Mouse (Mus musculus) intestine, embryonic 15.5 days (tissue): ENCODE measurements around the gene Sema4b. TPM values are rescaled to one million over a fixed set of nuclear protein-coding genes. Genes with fewer than 3 reads are reported as not detected.

Experiments
- ATAC-seq: fragments of 200-750 bp; cut with Nextera tagmentation; 2 replicates; pipeline ENCODE4 v1.8.0; 2017; ENCODE audit warnings: moderate TSS enrichment, moderate library complexity
- H3K27ac ChIP-seq: fragments of 300-500 bp; sonication (generic); 2 replicates; pipeline ENCODE4 v1.5.1; 2015; ENCODE audit warnings: mild to moderate bottlenecking, inconsistent platforms
- H3K27me3 ChIP-seq: fragments of 300-500 bp; sonication (generic); replicated peaks from 2 replicates; pipeline ENCODE4 v1.6.1; 2015; ENCODE audit warnings: inconsistent platforms
- H3K36me3 ChIP-seq: fragments of 300-500 bp; sonication (generic); 2 replicates; pipeline ENCODE4 v1.6.1; 2015; ENCODE audit warnings: inconsistent platforms
- H3K4me1 ChIP-seq: fragments of 300-500 bp; sonication (generic); replicated peaks from 2 replicates; pipeline ENCODE4 v1.6.1; 2015; ENCODE audit warnings: inconsistent platforms
- H3K4me2 ChIP-seq: fragments of 300-500 bp; sonication (generic); replicated peaks from 2 replicates; pipeline ENCODE4 v1.6.1; 2015; ENCODE audit warnings: mild to moderate bottlenecking, inconsistent platforms
- H3K4me3 ChIP-seq: fragments of 300-500 bp; sonication (generic); replicated peaks from 2 replicates; pipeline ENCODE4 v1.5.1; 2015; ENCODE audit warnings: inconsistent platforms
- H3K9ac ChIP-seq: fragments of 300-500 bp; sonication (generic); 2 replicates; pipeline ENCODE4 v1.6.1; 2015; ENCODE audit warnings: inconsistent platforms
- H3K9me3 ChIP-seq: fragments of 300-500 bp; sonication (generic); 2 replicates; pipeline ENCODE4 v1.6.1; 2016; ENCODE audit warnings: inconsistent platforms
- WGBS: fragments of 180-500 bp; shearing (Covaris S2); methylation state at CpG from one replicate; pipeline ENCODE4 v1.1.7; 2015; 5-methylcytosine and 5-hydroxymethylcytosine counted together
- polyA plus RNA-seq: library from polyadenylated mRNA; unstranded; fragments of >200 nt; fragmentation: Nextera tagmentation; extraction: Ambion mirVana; gene quantifications from 2 replicates; pipeline ENCODE4 v1.2.1, GENCODE M21; 2015

The Sema4b gene
- polyA plus RNA-seq, 1 experiment from 2014 or later = 16.8 TPM

- Histone ChIP-seq H3K36me3 (peaks cover 36% of the 10 kb centered on the region), H3K9me3 (no peaks in the 10 kb centered on the region), H3K9ac (no peak overlapping the region), H3K4me3 (no peak overlapping the region), H3K27ac (no peak overlapping the region), H3K4me2 (no peak overlapping the region), H3K27me3 (no peaks in the 10 kb centered on the region), H3K4me1 (peaks cover 5% of the 10 kb centered on the region)
- no peak for ATAC-seq
- WGBS = 74% methylated on average over 8 of the region's 8 CpGs
These were observed 27.8 kb downstream of the Sema4b start for GRCm38 (mm10) chr7:80214459-80214858.

GRCm38 (mm10) chr7:80215398-80215797, 28.8 kb downstream of the Sema4b start:
- ATAC-seq = peak; percentile 88

GRCm38 (mm10) chr7:80216566-80216965, 29.9 kb downstream of the Sema4b start:
- H3K4me3 ChIP-seq = no peak overlapping the region
- peaks cover 51% of the 10 kb centered on the region for H3K36me3 ChIP-seq
- H3K9ac ChIP-seq = no peak overlapping the region
- 78% methylated on average over 8 of the region's 8 CpGs for WGBS
- no peak for ATAC-seq
- no peaks in the 10 kb centered on the region for H3K9me3 ChIP-seq
- 0 out of 2 replicates have a peak, but pooled peaks cover 2% of the 10 kb centered on the region for H3K4me1 ChIP-seq
- H3K4me2 ChIP-seq = no peak overlapping the region
- H3K27me3 ChIP-seq = no peaks in the 10 kb centered on the region
- no peak overlapping the region for H3K27ac ChIP-seq

More at GRCm38 (mm10) chr7:80215398-80215797, 28.8 kb downstream of the Sema4b start:
- H3K27me3 ChIP-seq = no peaks in the 10 kb centered on the region
- WGBS = 30% methylated on average over 4 of the region's 4 CpGs
- H3K9me3 ChIP-seq = no peaks in the 10 kb centered on the region
- no peak overlapping the region for H3K4me2 ChIP-seq
- no peak overlapping the region for H3K9ac ChIP-seq
- no peak overlapping the region for H3K4me3 ChIP-seq
- H3K27ac ChIP-seq = no peak overlapping the region
- H3K36me3 ChIP-seq = peaks cover 45% of the 10 kb centered on the region
- H3K4me1 ChIP-seq = 0 out of 2 replicates have a peak, but pooled peaks cover 2% of the 10 kb centered on the region

GRCm38 (mm10) chr7:80218666-80219065, 32.0 kb downstream of the Sema4b start:
- no peak overlapping the region for H3K27ac ChIP-seq
- peaks cover 51% of the 10 kb centered on the region for H3K36me3 ChIP-seq
- no peak overlapping the region for H3K9ac ChIP-seq
- no peaks in the 10 kb centered on the region for H3K9me3 ChIP-seq
- 95% methylated on average over 9 of the region's 9 CpGs for WGBS
- H3K27me3 ChIP-seq = no peaks in the 10 kb centered on the region
- no peak overlapping the region for H3K4me2 ChIP-seq
- H3K4me1 ChIP-seq = 0 out of 2 replicates have a peak, but pooled peaks cover 2% of the 10 kb centered on the region
- H3K4me3 ChIP-seq = no peak overlapping the region
- ATAC-seq = no peak

- Histone ChIP-seq H3K9me3 (no peaks in the 10 kb centered on the region), H3K4me3 (no peak overlapping the region), H3K4me2 (no peak overlapping the region), H3K27ac (no peak overlapping the region), H3K27me3 (no peaks in the 10 kb centered on the region), H3K36me3 (peaks cover 60% of the 10 kb centered on the region), H3K9ac (no peak overlapping the region), H3K4me1 (0 out of 2 replicates have a peak, but pooled peaks cover 2% of the 10 kb centered on the region)
- 93% methylated on average over 9 of the region's 9 CpGs for WGBS
- ATAC-seq = no peak
These were observed 33.7 kb downstream of the Sema4b start for GRCm38 (mm10) chr7:80220237-80220797.

- Histone ChIP-seq H3K36me3 (peaks cover 57% of the 10 kb centered on the region), H3K4me1 (no peaks in the 10 kb centered on the region), H3K9me3 (no peaks in the 10 kb centered on the region), H3K27me3 (no peaks in the 10 kb centered on the region), H3K9ac (no peak overlapping the region), H3K4me3 (no peak overlapping the region), H3K27ac (no peak overlapping the region), H3K4me2 (no peak overlapping the region)
- WGBS = 79% methylated on average over 4 of the region's 4 CpGs
- ATAC-seq = no peak
These were observed 34.6 kb downstream of the Sema4b start for GRCm38 (mm10) chr7:80221179-80221750.

GRCm38 (mm10) chr7:80227065-80227464, 40.4 kb downstream of the Sema4b start:
- WGBS = 90% methylated on average over 4 of the region's 4 CpGs
- no peaks in the 10 kb centered on the region for H3K27me3 ChIP-seq
- no peaks in the 10 kb centered on the region for H3K4me1 ChIP-seq
- no peak overlapping the region for H3K27ac ChIP-seq
- H3K9me3 ChIP-seq = no peaks in the 10 kb centered on the region
- H3K9ac ChIP-seq = no peak overlapping the region
- no peak overlapping the region for H3K4me3 ChIP-seq
- no peak for ATAC-seq
- no peak overlapping the region for H3K4me2 ChIP-seq
- H3K36me3 ChIP-seq = peaks cover 18% of the 10 kb centered on the region

GRCm38 (mm10) chr7:80230196-80230595, 43.6 kb downstream of the Sema4b start:
- WGBS = 67% methylated on average over 6 of the region's 6 CpGs
- Histone ChIP-seq H3K27me3 (no peaks in the 10 kb centered on the region), H3K9ac (no peak overlapping the region), H3K9me3 (no peaks in the 10 kb centered on the region), H3K4me1 (0 out of 2 replicates have a peak, but pooled peaks cover 4% of the 10 kb centered on the region), H3K4me3 (no peak overlapping the region), H3K4me2 (no peak overlapping the region; the same call in 1 of the 2 replicates), H3K27ac (no peak overlapping the region), H3K36me3 (peaks cover 9% of the 10 kb centered on the region)
- no peak for ATAC-seq

- WGBS = under 1% methylated on average over 29 of the region's 29 CpGs
- Histone ChIP-seq H3K4me2 (peak overlapping the region; percentile 88), H3K4me1 (0 out of 2 replicates have a peak, but pooled peaks cover 4% of the 10 kb centered on the region), H3K9me3 (no peaks in the 10 kb centered on the region), H3K27me3 (no peaks in the 10 kb centered on the region), H3K4me3 (peak overlapping the region; percentile 78), H3K9ac (peak overlapping the region; percentile 56), H3K36me3 (peaks cover 5% of the 10 kb centered on the region), H3K27ac (peak overlapping the region; percentile 88)
- ATAC-seq = peak; percentile 73
These were observed 45.4 kb downstream of the Sema4b start for GRCm38 (mm10) chr7:80231971-80232488.

- no peaks in the 10 kb centered on the region; the same call in 1 of the 2 replicates for H3K36me3 ChIP-seq
- H3K9me3 ChIP-seq = no peaks in the 10 kb centered on the region
- H3K9ac ChIP-seq = peak within 1 kb of the TSS; percentile 64
- H3K4me3 ChIP-seq = peak within 1 kb of the TSS; percentile 78
- H3K4me2 ChIP-seq = peak within 1 kb of the TSS; percentile 88
- 1% methylated on average over 56 of the region's 56 CpGs for WGBS
- H3K27me3 ChIP-seq = no peaks in the 10 kb centered on the region
- 0 out of 2 replicates have a peak, but pooled peaks cover 4% of the 10 kb centered on the region for H3K4me1 ChIP-seq
- peak; percentile 99 for ATAC-seq
- H3K27ac ChIP-seq = peak within 1 kb of the TSS; percentile 88
These were observed 45.9 kb downstream of the Sema4b start, which contains the start of the genes Cib1 and Gdpgp1 for GRCm38 (mm10) chr7:80232489-80233029. Gene Cib1, minus strand, starts transcription at chr7:80232813. Gene Gdpgp1, plus strand, starts transcription at chr7:80232865.

GRCm38 (mm10) chr7:80233799-80234198, 47.2 kb downstream of the Sema4b start:
- Histone ChIP-seq H3K4me3 (peak overlapping the region; percentile 78), H3K9me3 (no peaks in the 10 kb centered on the region), H3K4me2 (peak overlapping the region; percentile 88), H3K27me3 (no peaks in the 10 kb centered on the region), H3K9ac (peak overlapping the region; percentile 34; the same call in 1 of the 2 replicates), H3K27ac (no peak overlapping the region), H3K36me3 (no peaks in the 10 kb centered on the region), H3K4me1 (0 out of 2 replicates have a peak, but pooled peaks cover 4% of the 10 kb centered on the region)
- no peak for ATAC-seq
- 66% methylated on average over 9 of the region's 9 CpGs for WGBS

GRCm38 (mm10) chr7:80238542-80238941, 51.9 kb downstream of the Sema4b start:
- Histone ChIP-seq H3K9me3 (no peaks in the 10 kb centered on the region), H3K9ac (no peak overlapping the region), H3K4me2 (no peak overlapping the region), H3K27ac (no peak overlapping the region), H3K4me3 (no peak overlapping the region), H3K4me1 (0 out of 2 replicates have a peak, but pooled peaks cover 4% of the 10 kb centered on the region), H3K36me3 (0 out of 2 replicates have a peak, but pooled peaks cover 5% of the 10 kb centered on the region), H3K27me3 (no peaks in the 10 kb centered on the region)
- WGBS = 88% methylated on average over 10 of the region's 10 CpGs
- no peak for ATAC-seq
